Mouse (Mus musculus): ENCODE results near the gene Lyrm1.

GRCm38 (mm10) chr7:119941569-119941968, 45.9 kb downstream of the Lyrm1 start:
- no peak for TF ChIP-seq CTCF (IDR thresholded peaks at IDR 0.05; ENCODE audit: control insufficient read depth, insufficient read depth, low read length)
- no peak for TF ChIP-seq POLR2A (IDR thresholded peaks at IDR 0.05; ENCODE audit: borderline replicate concordance, control insufficient read depth, low read depth, low read length)

All from bone marrow, adult 2 months (tissue).